Mouse (Mus musculus) heart, adult 2 months (tissue): ENCODE data around the gene Gabbr2. TPM values are rescaled to one million over a fixed set of nuclear protein-coding genes. Genes with fewer than 3 reads are reported as not detected.

Experiments used
- DNase-seq, 2 experiments: peaks; one replicate each; pipeline ENCODE4 v3.0.0; 2021
- H3K27ac ChIP-seq: fragments of 200-600 bp; 2 replicates; pipeline ENCODE4 v1.8.1; 2022
- H3K27me3 ChIP-seq: fragments of 200-500 bp; 2 replicates; pipeline ENCODE4 v1.6.1; 2012; ENCODE audit warnings: mild to moderate bottlenecking, low read length, inconsistent platforms, mixed read lengths; ENCODE audit not compliant: control insufficient read depth, insufficient read depth
- H3K36me3 ChIP-seq: fragments of 200-500 bp; 2 replicates; pipeline ENCODE4 v1.6.1; 2012; ENCODE audit warnings: low read length, inconsistent platforms; ENCODE audit not compliant: control insufficient read depth, insufficient read depth
- H3K4me1 ChIP-seq: fragments of 200-500 bp; 2 replicates; pipeline ENCODE4 v1.6.1; 2011; ENCODE audit warnings: low read length; ENCODE audit not compliant: control insufficient read depth, insufficient read depth
- H3K4me3 ChIP-seq: fragments of 200-600 bp; 2 replicates; pipeline ENCODE4 v1.8.1; 2022
- H3K79me2 ChIP-seq: fragments of 200-500 bp; replicated peaks from 2 replicates; pipeline ENCODE4 v1.6.1; 2012; ENCODE audit warnings: mild to moderate bottlenecking, inconsistent platforms, low read length, moderate library complexity, mixed read lengths; ENCODE audit not compliant: control insufficient read depth, insufficient read depth
- H3K9ac ChIP-seq: fragments of 200-500 bp; 2 replicates; pipeline ENCODE4 v1.6.1; 2012; ENCODE audit warnings: low read depth, mild to moderate bottlenecking, control low read depth, inconsistent platforms, low read length, mixed read lengths
- CTCF ChIP-seq: fragments of 200-600 bp; IDR thresholded peaks from 2 replicates; pipeline ENCODE4 v1.8.1; 2022; ENCODE audit warnings: antibody characterized with exemption, mild to moderate bottlenecking, moderate library complexity
- EP300 ChIP-seq: fragments of 200-500 bp; IDR thresholded peaks from 2 replicates; pipeline ENCODE4 v1.6.1; 2011; ENCODE audit warnings: low read depth, low read length, control low read depth; ENCODE audit not compliant: insufficient read depth
- POLR2A ChIP-seq: fragments of 200-500 bp; IDR thresholded peaks from 2 replicates; pipeline ENCODE4 v1.6.1; 2011; ENCODE audit warnings: mild to moderate bottlenecking, low read depth, low read length, control low read depth; ENCODE audit not compliant: insufficient read depth
- WGBS: fragments of 180-500 bp; shearing (Covaris S2); methylation state at CpG from one replicate; pipeline ENCODE4 v1.1.7; 2018; 5-methylcytosine and 5-hydroxymethylcytosine counted together
- intact Hi-C: fragments of 180-260 bp; cut with DNase I; formaldehyde crosslinking; loops from one replicate; pipeline ENCODE4 v1.15.1; 2025
- polyA plus RNA-seq: library from polyadenylated mRNA; depleted of rRNA; stranded (reverse); fragments of >200 nt; gene quantifications from 2 replicates; pipeline ENCODE4 v1.2.3, GENCODE M21; 2012
- total RNA-seq, 2 experiments: library from RNA; stranded (reverse); gene quantifications; 2 replicates each; pipeline ENCODE4 v1.2.3; 2021

The Gabbr2 gene
- total and polyA plus RNA-seq, 3 experiments = 0.09 to 0.18 TPM; not detected in 1

DNA sequence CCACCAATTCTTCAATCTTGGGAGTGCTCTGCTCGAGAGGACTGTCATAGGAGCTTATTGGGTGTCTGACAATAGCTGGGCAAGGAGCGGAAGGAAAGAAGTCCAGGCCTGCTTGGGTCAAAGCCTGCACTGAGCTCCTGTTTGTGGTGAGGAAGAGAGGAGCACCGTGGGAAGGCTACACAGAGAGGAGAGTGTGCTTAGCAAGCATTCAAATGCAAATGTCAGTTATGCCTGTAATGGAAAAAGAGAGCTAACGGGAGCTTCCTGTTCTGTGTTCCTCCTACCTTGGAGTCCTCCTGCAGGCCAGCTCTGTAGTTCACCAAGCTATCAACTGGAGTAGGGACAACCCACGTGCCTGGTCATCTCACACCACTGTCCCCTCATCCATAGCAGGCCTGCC, 180.5 kb downstream of the Gabbr2 start:
- Histone ChIP-seq H3K9ac (no peak overlapping the region), H3K27me3 (no peaks in the 10 kb centered on the region), H3K79me2 (no peaks in the 10 kb centered on the region), H3K4me3 (no peak overlapping the region), H3K27ac (no peak overlapping the region), H3K4me1 (no peaks in the 10 kb centered on the region; the same call in none of the 2 replicates), H3K36me3 (no peaks in the 10 kb centered on the region)
- TF ChIP-seq POLR2A = no peak
- TF ChIP-seq CTCF = no peak
- TF ChIP-seq EP300 = no peak
- intact Hi-C loops = no loop called here
- DNase-seq = no peak
- WGBS = 62% methylated on average over 5 of the region's 5 CpGs

DNA sequence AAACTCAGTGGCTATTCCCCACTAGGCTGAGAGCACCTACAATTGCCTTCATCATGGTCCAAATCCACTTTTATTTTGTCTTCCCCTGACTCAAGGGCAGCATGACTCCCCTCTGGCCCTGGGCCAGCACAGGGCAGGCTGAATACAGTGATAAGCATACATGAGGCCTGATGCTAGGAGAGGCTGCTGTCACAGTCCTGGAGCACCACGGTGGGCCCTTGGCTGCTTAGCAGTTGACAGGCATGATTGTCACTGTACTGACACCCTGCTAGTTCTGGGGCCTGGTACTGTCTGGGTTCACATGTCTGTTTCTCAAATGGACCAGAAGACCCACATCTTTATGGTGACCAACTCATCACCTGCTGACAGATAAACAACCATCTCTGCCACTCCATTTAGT, 184.8 kb downstream of the Gabbr2 start:
- intact Hi-C loops = no loop called here
- no peak for DNase-seq
- Histone ChIP-seq H3K4me1 (no peaks in the 10 kb centered on the region), H3K4me3 (no peak overlapping the region), H3K9ac (no peak overlapping the region), H3K27ac (no peak overlapping the region), H3K27me3 (no peaks in the 10 kb centered on the region), H3K36me3 (no peaks in the 10 kb centered on the region), H3K79me2 (no peaks in the 10 kb centered on the region)
- 20% methylated on average over 1 of the region's 1 CpGs for WGBS
- TF ChIP-seq POLR2A = no peak
- TF ChIP-seq CTCF = no peak
- TF ChIP-seq EP300 = no peak

DNA sequence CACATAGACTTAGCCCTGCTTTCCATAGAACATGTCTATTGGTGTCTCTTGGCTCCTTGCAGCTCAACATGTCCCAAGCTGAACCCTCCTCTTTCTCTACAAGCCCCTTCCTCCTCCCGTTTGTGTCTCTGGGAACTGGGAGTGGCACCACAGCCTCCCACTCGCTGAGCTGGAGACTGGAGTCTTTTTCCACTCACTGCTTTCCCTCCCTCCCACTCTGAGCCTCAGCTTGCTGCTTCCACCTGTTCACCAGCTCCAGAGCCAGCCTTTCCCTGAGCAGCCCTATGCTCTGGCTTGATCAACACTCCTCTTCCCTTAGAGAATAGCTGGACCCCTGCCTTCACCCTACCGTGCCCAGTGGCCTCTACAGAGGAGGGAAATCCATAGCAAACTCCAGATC, 185.8 kb downstream of the Gabbr2 start:
- no peak for TF ChIP-seq POLR2A
- no peak for TF ChIP-seq EP300
- TF ChIP-seq CTCF = no peak
- Histone ChIP-seq H3K4me3 (no peak overlapping the region), H3K27me3 (no peaks in the 10 kb centered on the region), H3K9ac (no peak overlapping the region), H3K36me3 (no peaks in the 10 kb centered on the region), H3K79me2 (no peaks in the 10 kb centered on the region), H3K27ac (no peak overlapping the region), H3K4me1 (no peaks in the 10 kb centered on the region)
- DNase-seq = no peak
- WGBS = 32% methylated on average over 3 of the region's 3 CpGs
- intact Hi-C loops = no loop called here

DNA sequence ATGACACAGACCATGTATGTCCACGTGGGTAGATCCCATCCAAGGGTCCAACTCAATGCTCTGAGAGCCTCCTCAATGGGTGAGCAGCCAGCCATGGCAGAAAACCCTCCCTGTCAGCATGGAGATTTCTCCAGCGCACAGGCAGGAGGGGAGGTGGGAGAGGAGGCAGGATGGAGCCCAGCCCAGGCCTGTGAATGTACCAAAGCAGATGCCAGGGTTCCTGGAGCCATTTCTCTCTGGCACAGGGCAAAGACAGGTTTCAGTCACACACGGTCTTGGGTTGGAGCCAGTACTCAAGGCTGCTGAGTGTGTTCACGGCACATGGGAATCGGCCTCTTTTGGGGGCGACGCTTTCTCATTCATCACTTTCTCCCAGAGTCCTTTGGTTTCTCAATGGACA, 189.3 kb downstream of the Gabbr2 start:
- intact Hi-C loops = no loop called here
- Histone ChIP-seq H3K79me2 (no peaks in the 10 kb centered on the region), H3K4me3 (no peak overlapping the region), H3K27me3 (no peaks in the 10 kb centered on the region), H3K9ac (no peak overlapping the region), H3K27ac (no peak overlapping the region), H3K4me1 (no peaks in the 10 kb centered on the region), H3K36me3 (no peaks in the 10 kb centered on the region)
- TF ChIP-seq CTCF = no peak
- no peak for TF ChIP-seq POLR2A
- TF ChIP-seq EP300 = no peak
- no peak for DNase-seq
- WGBS = 87% methylated on average over 7 of the region's 7 CpGs

DNA sequence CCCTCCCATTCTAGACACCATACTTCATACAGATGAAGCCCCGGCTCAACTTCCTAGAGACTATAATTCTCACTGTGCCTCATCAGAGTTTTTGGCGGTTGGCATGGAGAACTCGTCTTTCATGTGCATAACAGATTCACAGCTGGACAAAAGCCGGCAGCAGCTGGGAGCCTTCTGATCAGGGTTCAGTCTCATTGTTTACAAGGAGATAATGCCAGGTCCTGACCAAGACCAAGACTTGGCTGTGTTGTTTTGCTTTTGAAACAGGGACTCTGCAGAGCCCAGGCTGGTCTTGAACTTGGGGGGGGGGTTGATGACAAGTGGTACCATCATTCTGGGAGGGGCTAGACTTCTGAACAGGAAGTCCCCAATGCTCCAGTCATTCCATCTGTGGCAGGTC, 191.8 kb downstream of the Gabbr2 start:
- Histone ChIP-seq H3K79me2 (no peaks in the 10 kb centered on the region), H3K27ac (no peak overlapping the region), H3K27me3 (no peaks in the 10 kb centered on the region), H3K4me1 (no peaks in the 10 kb centered on the region), H3K36me3 (no peaks in the 10 kb centered on the region), H3K9ac (no peak overlapping the region), H3K4me3 (no peak overlapping the region)
- DNase-seq = no peak
- TF ChIP-seq CTCF = no peak
- TF ChIP-seq POLR2A = no peak
- TF ChIP-seq EP300 = no peak
- 52% methylated on average over 4 of the region's 4 CpGs for whole genome bisulfite sequencing
- intact Hi-C loops = no loop called here

DNA sequence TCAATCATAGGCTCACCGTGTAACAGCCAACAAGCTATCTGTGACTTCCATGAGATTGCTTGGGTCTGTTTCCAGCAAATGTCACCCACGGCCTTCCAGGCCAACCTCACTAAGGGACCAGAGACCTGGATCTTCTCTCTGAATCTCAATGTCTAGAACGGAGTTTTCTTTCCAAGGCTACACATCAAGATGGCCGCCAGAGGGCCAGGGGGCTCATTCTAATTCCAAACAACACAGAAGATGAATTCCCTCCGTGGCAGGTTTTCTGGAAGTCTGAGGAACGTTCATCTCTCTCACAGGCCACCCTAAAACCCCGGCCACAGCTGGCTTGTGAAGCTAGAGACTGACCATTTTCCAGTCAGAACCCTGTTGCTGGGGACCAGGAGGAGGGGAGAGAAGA, 196.0 kb downstream of the Gabbr2 start:
- no peak for DNase-seq
- WGBS = 72% methylated on average over 7 of the region's 7 CpGs
- H3K4me1 ChIP-seq = peaks cover 3% of the 10 kb centered on the region; the same call in 1 of the 2 replicates
- H3K27ac ChIP-seq = no peak overlapping the region
- TF ChIP-seq POLR2A (no peak), EP300 (no peak), CTCF (no peak)
- no peak overlapping the region for H3K9ac ChIP-seq
- intact Hi-C loops = no loop called here
- no peaks in the 10 kb centered on the region for H3K27me3 ChIP-seq
- no peaks in the 10 kb centered on the region for H3K79me2 ChIP-seq
- H3K4me3 ChIP-seq = no peak overlapping the region
- H3K36me3 ChIP-seq = no peaks in the 10 kb centered on the region

DNA sequence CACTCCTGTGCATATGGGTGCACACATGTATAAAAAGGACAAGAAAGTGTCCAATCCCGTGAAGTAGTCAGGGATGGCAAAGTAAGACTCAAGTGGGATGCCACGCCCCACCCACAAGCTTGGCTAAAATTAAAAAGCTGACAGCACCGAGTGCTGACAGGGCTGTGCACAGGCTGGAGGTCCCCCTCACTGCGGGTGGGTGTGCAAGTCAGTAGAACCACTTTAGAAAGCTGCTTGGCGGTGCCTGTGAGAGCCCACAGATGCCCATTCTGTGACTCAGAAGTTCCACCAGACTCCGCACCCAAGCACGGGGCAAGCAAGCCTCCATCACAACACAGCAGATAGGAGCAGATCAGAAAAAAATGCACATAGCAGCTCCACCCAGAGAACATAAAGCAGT, 197.1 kb downstream of the Gabbr2 start:
- no peak for DNase-seq
- H3K4me1 ChIP-seq = peaks cover 3% of the 10 kb centered on the region; the same call in 1 of the 2 replicates
- no peak overlapping the region for H3K4me3 ChIP-seq
- no peaks in the 10 kb centered on the region for H3K79me2 ChIP-seq
- 49% methylated on average over 7 of the region's 7 CpGs for WGBS
- TF ChIP-seq EP300 (no peak), CTCF (no peak), POLR2A (no peak)
- intact Hi-C loops = no loop called here
- H3K27me3 ChIP-seq = no peaks in the 10 kb centered on the region
- H3K9ac ChIP-seq = no peak overlapping the region
- no peak overlapping the region for H3K27ac ChIP-seq
- no peaks in the 10 kb centered on the region for H3K36me3 ChIP-seq
